Mouse (Mus musculus) liver, embryonic 15.5 days (tissue): ENCODE results near the gene Zbtb7b. TPM values are rescaled to one million over a fixed set of nuclear protein-coding genes. Genes with fewer than 3 reads are reported as not detected.

Experiments
- ATAC-seq: fragments of 200-750 bp; cut with Nextera tagmentation; 2 replicates; pipeline ENCODE4 v1.8.0; 2017; ENCODE audit warnings: moderate number of reproducible peaks, mild to moderate bottlenecking, moderate library complexity; ENCODE audit not compliant: insufficient read depth
- H3K27ac ChIP-seq: fragments of 300-500 bp; sonication (generic); replicated peaks from 2 replicates; pipeline ENCODE4 v1.5.1; 2015; ENCODE audit warnings: mild to moderate bottlenecking, inconsistent platforms
- H3K27me3 ChIP-seq: fragments of 300-500 bp; sonication (generic); 2 replicates; pipeline ENCODE4 v1.6.1; 2015; ENCODE audit warnings: mild to moderate bottlenecking, inconsistent platforms
- H3K36me3 ChIP-seq: fragments of 300-500 bp; sonication (generic); replicated peaks from 2 replicates; pipeline ENCODE4 v1.6.1; 2015; ENCODE audit warnings: moderate library complexity, mild to moderate bottlenecking, inconsistent platforms
- H3K4me1 ChIP-seq: fragments of 300-500 bp; sonication (generic); replicated peaks from 2 replicates; pipeline ENCODE4 v1.6.1; 2015; ENCODE audit warnings: inconsistent platforms
- H3K4me2 ChIP-seq: fragments of 300-500 bp; sonication (generic); 2 replicates; pipeline ENCODE4 v1.6.1; 2015; ENCODE audit warnings: moderate library complexity, mild to moderate bottlenecking, inconsistent platforms
- H3K4me3 ChIP-seq: fragments of 300-500 bp; sonication (generic); replicated peaks from 2 replicates; pipeline ENCODE4 v1.5.1; 2015; ENCODE audit warnings: mild to moderate bottlenecking, inconsistent platforms
- H3K9ac ChIP-seq: fragments of 300-500 bp; sonication (generic); 2 replicates; pipeline ENCODE4 v1.6.1; 2015; ENCODE audit warnings: moderate library complexity, mild to moderate bottlenecking, inconsistent platforms
- H3K9me3 ChIP-seq: fragments of 300-500 bp; sonication (generic); replicated peaks from 2 replicates; pipeline ENCODE4 v1.6.1; 2016; ENCODE audit warnings: inconsistent platforms
- WGBS: fragments of 180-500 bp; shearing (Covaris S2); methylation state at CpG from one replicate; pipeline ENCODE4 v1.1.7; 2015; ENCODE audit warnings: mixed read lengths; ENCODE audit not compliant: insufficient replicate concordance; 5-methylcytosine and 5-hydroxymethylcytosine counted together
- polyA plus RNA-seq: library from polyadenylated mRNA; unstranded; fragments of >200 nt; fragmentation: Nextera tagmentation; extraction: Ambion mirVana; gene quantifications from 2 replicates; pipeline ENCODE4 v1.2.1, GENCODE M21; 2015

The Zbtb7b gene
- polyA plus RNA-seq, 1 experiment from 2014 or later = 2.3 TPM

DNA sequence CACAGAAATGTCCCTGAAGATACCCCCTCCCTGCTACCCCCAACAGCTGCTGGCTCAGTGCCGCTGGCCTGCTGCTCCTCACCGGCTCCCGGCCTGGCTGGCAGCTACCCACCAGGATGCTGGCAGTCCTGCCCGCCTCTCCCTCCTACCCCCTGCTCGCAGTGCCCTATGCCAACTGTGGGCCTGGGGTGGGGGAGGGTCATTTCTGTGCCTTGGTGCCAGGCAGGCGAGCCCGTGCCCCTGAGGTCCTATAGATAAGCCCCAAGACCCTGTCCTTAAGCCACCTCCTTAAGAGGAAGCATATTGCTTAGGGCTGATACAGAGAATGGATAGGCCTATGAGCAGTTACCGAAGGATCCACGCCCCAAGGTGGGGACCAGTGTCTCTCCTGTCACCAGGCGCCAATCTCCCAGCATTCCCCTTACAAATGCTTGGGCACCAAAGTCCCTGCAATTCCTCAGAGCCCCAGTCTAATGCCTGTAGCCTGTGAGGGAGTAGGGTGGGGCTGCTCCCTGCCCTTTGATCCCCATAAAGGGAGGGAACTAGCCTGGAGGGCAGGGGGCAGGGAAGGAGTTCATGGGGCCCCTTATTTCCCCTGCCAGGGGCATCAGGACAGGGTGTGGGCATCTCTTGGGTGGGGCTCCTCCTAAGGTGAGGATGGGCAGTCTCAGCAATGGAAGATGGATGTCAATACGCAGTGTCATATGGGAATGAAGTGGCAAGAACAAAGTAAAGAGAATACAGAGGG is 6.3 kb downstream of the Zbtb7b start:
- Histone ChIP-seq H3K4me1 (peaks cover 72% of the 10 kb centered on the region), H3K27ac (peak overlapping the region; percentile 68), H3K27me3 (peaks cover 29% of the 10 kb centered on the region), H3K36me3 (no peaks in the 10 kb centered on the region), H3K4me2 (peak overlapping the region; percentile 41), H3K9me3 (no peaks in the 10 kb centered on the region), H3K4me3 (peak overlapping the region; percentile 14; the same call in 1 of the 2 replicates), H3K9ac (no peak overlapping the region)
- ATAC-seq = no peak
- 40% methylated on average over 10 of the region's 11 CpGs for WGBS

DNA sequence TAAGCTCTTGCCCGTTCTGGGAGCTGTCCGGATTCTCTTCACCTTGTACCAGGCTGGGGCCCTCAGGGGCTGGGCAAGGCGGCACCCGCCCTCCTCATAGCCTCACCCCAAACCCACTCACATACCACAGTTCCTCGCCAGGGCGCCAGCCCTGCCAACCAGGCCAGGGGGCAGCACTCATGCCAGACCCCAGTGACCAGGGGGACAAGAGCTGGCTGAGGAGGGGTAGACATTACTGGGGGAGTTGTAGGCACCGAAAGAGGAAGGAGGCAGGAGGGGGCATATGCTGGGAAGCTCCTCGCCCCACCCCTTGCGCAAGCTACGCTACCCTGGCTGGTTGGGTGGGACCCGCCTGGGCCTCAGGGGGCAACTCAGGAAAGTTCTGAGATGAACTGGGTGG is 6.9 kb downstream of the Zbtb7b start:
- H3K27ac ChIP-seq = peak overlapping the region; percentile 68

DNA sequence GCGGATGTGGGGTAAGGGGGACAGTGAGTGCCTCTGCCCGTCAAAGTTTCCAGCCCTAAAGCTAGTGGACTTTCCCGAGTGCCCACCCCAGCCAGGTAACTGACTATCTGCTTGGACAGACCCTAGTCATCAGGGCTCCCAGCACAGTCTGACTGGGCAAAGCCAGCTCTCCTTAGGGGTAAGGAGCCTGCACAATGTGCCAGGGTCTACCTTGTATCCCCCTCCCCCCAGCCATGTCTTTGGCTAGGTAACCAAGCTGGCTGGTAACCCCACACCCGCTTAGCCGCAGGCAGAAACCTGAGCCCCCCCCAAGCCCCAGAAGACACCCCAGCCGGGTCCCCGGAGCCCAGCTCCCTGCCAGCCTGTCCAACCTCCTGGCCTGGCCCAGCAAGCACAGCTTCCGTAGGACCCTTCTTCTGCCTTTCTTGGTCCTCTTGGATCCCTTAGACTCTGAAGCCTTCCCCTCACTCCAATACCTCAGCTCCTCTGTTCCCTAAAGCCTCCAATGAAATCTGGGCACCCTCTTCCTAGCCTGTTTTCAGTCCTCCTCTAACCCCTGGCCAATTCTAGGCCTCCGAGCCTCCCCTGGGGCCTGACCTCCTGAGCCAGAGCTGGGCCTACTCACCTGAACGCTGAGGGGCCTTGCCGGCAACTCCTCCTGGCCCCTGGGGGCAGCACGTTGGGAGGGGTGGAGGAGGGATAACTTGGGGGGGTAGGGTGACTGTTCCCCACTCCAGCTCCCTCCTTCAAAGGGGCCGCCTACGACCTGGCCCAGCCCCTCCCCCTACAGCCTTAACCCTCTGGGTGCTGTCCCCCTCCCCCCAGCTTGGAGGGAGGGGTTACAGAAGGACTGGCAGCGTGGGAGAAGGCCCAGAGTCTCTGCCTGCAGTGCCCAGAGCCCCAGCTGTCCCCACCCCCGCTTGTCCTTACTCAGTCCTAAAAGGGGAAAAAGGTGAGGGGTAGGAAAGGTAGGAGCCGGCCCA is 7.8 kb downstream of the Zbtb7b start:
- Histone ChIP-seq H3K4me3 (peak overlapping the region; percentile 37), H3K4me2 (peak overlapping the region; percentile 35; the same call in 1 of the 2 replicates), H3K27me3 (peaks cover 13% of the 10 kb centered on the region), H3K27ac (peak overlapping the region; percentile 68), H3K9me3 (no peaks in the 10 kb centered on the region), H3K36me3 (no peaks in the 10 kb centered on the region), H3K9ac (0 out of 2 replicates have a peak overlapping the region, but pooled peaks have one; percentile 1), H3K4me1 (peaks cover 57% of the 10 kb centered on the region)
- no peak for ATAC-seq
- WGBS = 59% methylated on average over 17 of the region's 17 CpGs

More for the DNA sequence above, 6.9 kb downstream of the Zbtb7b start:
- WGBS = 61% methylated on average over 11 of the region's 11 CpGs
- Histone ChIP-seq H3K4me2 (peak overlapping the region; percentile 41), H3K36me3 (no peaks in the 10 kb centered on the region), H3K27me3 (peaks cover 22% of the 10 kb centered on the region), H3K4me3 (peak overlapping the region; percentile 37), H3K9ac (no peak overlapping the region), H3K9me3 (no peaks in the 10 kb centered on the region), H3K4me1 (peaks cover 66% of the 10 kb centered on the region)
- ATAC-seq = no peak

DNA sequence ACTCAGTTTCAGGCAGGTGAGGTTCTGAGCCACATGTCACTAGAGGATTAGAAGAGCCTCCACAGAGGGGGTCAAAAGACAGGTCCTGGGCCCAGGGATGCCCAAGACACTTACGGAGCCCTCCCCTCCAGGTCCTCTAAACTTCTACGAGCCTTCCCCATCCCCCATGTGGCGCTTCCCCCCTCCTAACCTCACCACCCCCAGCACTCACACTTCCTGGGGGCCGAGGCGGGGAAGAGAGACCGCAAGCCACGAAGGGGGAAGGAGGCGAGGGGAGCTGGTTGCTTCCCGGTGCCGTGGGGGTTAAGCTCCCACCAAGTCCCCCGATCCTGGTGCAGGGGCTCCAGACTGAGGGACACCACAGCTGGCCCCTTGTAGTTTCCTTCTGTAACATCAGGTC is 9.1 kb downstream of the Zbtb7b start:
- Histone ChIP-seq H3K4me2 (peak overlapping the region; percentile 35), H3K9ac (no peak overlapping the region), H3K36me3 (peaks cover 6% of the 10 kb centered on the region; the same call in 1 of the 2 replicates), H3K27ac (0 out of 2 replicates have a peak overlapping the region, but pooled peaks have one; percentile 19), H3K9me3 (no peaks in the 10 kb centered on the region), H3K4me1 (peaks cover 44% of the 10 kb centered on the region), H3K27me3 (peaks cover under 1% of the 10 kb centered on the region; the same call in 1 of the 2 replicates), H3K4me3 (peak overlapping the region; percentile 37)
- 14% methylated on average over 11 of the region's 11 CpGs for WGBS
- no peak for ATAC-seq

DNA sequence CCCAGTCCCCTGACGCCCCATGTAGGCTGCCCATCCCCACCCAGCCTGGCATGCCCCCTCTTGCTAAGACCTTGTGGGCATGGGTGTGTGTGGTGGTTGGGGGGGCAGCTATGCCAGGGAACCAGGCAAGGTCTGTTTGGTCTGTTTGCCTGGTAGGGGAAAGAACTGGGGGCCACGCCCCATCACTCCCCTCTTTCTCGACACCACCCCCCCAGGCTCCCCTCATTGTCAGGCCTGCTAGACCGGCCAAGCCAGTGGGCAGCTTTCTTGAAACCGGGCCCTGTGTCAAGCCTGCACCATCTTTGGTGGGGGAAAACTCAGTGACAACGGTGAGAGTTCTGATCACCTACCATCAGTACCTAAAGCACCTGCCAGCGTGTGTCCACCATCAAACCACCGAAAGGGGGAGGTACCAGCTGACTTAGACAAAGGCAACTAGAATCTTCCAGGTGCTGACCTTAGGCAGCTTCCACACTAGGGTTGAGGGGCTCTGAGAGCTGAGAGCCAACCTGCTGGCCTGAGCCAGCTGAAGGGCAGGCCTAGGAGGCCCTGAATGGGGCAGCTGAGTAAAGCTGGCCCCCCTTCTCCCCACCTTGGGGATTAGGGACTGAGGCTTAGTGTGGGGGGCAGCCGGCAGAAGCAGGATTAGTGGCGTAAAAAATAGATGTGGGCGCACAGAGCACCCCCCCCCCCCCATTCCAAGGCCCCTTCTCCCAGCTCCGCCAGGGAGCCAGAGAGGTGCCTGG is 10.1 kb downstream of the Zbtb7b start:
- no peak overlapping the region for H3K9ac ChIP-seq
- H3K36me3 ChIP-seq = peaks cover 15% of the 10 kb centered on the region
- peaks cover 36% of the 10 kb centered on the region for H3K4me1 ChIP-seq
- H3K27ac ChIP-seq = no peak overlapping the region
- peak overlapping the region; percentile 35 for H3K4me2 ChIP-seq
- no peaks in the 10 kb centered on the region for H3K9me3 ChIP-seq
- H3K4me3 ChIP-seq = 0 out of 2 replicates have a peak overlapping the region, but pooled peaks have one; percentile 37
- 63% methylated on average over 12 of the region's 12 CpGs for WGBS
- H3K27me3 ChIP-seq = no peaks in the 10 kb centered on the region
- ATAC-seq = no peak

DNA sequence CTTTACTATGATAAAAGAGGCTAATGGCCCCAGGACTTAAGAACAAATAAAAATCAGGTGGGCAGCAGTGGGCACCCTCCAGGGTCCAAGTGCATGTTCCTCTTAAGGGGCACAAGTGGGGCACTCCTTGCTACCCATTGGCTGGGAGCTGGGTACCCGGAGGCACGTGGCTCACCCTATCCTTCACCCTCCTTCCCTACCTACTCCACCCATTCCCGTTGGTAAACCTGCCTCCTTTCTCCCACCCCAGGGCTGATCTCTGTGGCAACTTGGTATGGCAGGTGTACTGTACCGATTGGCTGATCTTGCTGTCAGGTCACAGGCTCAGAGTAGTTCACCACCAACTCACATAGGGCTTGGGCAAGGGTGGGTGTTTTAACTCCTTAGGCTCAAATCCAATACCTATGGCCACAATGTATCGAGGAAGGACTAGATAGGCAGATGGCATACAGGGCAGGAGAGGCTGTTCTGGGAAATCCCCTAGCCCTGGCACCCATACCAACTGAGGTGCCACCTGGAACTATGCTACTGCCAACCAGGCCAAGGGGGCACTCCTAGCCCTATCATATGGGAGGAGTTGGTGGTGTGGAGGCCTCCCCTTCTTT is 10.8 kb downstream of the Zbtb7b start:
- Histone ChIP-seq H3K9me3 (no peaks in the 10 kb centered on the region), H3K27me3 (no peaks in the 10 kb centered on the region), H3K27ac (no peak overlapping the region), H3K4me1 (peaks cover 31% of the 10 kb centered on the region), H3K4me3 (no peak overlapping the region), H3K4me2 (no peak overlapping the region), H3K9ac (no peak overlapping the region), H3K36me3 (peaks cover 17% of the 10 kb centered on the region)
- 58% methylated on average over 5 of the region's 5 CpGs for WGBS
- ATAC-seq = no peak

DNA sequence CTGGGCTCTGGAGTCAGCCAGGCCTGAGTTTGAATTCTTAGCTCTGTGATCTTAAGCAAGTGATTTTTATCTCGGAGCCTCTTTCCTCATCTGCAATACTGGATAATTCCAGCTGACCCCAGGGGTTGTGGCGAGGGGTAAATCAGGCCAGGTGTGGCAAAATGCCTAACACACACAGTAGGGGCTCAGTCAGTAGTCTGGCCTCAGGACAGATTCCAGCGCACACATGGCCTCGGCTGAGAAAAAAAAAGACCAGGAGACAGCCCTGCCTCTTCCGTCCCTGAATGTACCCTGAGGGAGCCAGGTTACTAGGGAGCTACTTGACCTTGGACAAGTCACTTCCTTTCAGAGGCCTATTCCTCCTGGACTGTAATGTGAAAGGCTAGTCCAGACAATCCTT is 11.6 kb downstream of the Zbtb7b start:
- no peak for ATAC-seq
- peaks cover 31% of the 10 kb centered on the region for H3K4me1 ChIP-seq

DNA sequence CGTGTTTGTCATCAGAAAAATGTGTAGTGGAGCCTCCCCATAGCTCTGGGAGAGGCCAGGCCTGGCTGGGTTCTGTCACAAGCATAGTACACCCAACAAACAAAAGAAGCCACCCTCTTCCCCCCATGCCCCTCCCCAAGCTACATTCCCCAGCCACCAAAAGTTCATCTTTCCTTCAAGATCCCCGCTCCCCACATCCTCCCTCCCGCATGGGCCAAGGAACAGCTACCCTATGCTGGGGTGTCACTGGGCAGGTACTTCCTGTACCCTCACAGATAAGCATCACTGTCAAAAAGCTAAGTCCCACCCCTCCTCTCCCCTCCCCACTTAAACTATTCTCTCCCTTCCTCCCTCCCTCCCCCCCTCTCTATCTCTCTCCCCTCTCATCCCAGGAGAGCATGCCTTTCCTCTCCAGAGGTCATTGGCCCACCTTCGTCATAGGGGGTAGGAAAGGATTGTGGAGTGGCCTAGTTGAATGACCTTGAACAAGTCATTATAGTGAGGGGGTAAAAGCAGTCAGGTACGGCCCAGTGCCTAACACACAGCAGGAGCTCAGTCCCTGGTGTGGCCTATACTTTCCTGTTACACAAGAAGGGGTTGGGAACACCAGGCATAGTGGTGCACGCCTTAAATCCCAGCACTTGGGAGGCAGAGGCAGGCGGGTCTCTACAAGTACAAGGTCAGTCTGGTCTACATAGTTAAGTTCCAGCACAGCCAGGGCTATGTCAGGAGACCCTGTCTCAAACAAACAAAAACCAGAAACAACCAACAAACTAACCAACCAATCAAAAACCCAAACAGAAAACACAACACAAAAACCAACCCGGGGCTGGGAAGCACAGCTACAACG is 12.3 kb downstream of the Zbtb7b start:
- ATAC-seq = no peak
- Histone ChIP-seq H3K4me3 (no peak overlapping the region), H3K27ac (no peak overlapping the region), H3K9ac (no peak overlapping the region), H3K4me2 (no peak overlapping the region), H3K36me3 (peaks cover 17% of the 10 kb centered on the region), H3K9me3 (no peaks in the 10 kb centered on the region), H3K4me1 (peaks cover 28% of the 10 kb centered on the region), H3K27me3 (no peaks in the 10 kb centered on the region)
- WGBS = 69% methylated on average over 9 of the region's 9 CpGs

More for the DNA sequence above, 11.6 kb downstream of the Zbtb7b start:
- H3K4me2 ChIP-seq = no peak overlapping the region
- H3K36me3 ChIP-seq = peaks cover 17% of the 10 kb centered on the region
- WGBS = 59% methylated on average over 5 of the region's 5 CpGs
- H3K27me3 ChIP-seq = no peaks in the 10 kb centered on the region
- H3K27ac ChIP-seq = no peak overlapping the region
- H3K4me3 ChIP-seq = no peak overlapping the region
- no peak overlapping the region for H3K9ac ChIP-seq
- no peaks in the 10 kb centered on the region for H3K9me3 ChIP-seq

DNA sequence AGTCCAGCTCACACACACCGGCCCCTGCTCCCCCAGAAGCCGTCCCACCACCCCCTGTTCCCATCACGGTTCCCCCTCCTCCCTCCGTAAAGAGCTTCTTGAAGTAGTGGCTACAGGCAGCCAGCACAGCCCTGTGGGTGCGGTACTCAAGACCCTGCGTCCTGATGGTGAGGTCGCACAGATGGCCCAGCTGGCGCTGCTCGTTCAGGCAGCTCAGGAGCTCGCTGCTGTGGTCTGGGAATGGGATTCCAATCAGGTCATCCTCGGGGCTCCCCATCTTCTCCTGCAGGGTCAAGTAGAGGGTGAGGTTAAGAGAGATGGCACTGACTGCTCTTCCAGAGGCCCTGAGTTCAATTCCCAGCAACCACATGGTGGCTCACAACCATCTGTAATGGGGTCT is 13.3 kb downstream of the Zbtb7b start:
- no peaks in the 10 kb centered on the region for H3K9me3 ChIP-seq
- H3K4me1 ChIP-seq = peaks cover 21% of the 10 kb centered on the region
- H3K27ac ChIP-seq = no peak overlapping the region
- no peak overlapping the region for H3K4me3 ChIP-seq
- 83% methylated on average over 11 of the region's 11 CpGs for WGBS
- H3K27me3 ChIP-seq = no peaks in the 10 kb centered on the region
- H3K4me2 ChIP-seq = no peak overlapping the region
- no peak overlapping the region for H3K9ac ChIP-seq
- no peak for ATAC-seq
- peaks cover 21% of the 10 kb centered on the region for H3K36me3 ChIP-seq
